Mouse (Mus musculus) embryonic facial prominence, embryonic 13.5 days (tissue): ENCODE results near the gene Vwa8. TPM values are rescaled to one million over a fixed set of nuclear protein-coding genes. Genes with fewer than 3 reads are reported as not detected.

Experiments used
- ATAC-seq: fragments of 200-750 bp; cut with Nextera tagmentation; 2 replicates; pipeline ENCODE4 v1.8.0; 2017; ENCODE audit warnings: low read depth; ENCODE audit not compliant: insufficient number of reproducible peaks, insufficient read depth, low FRiP score, low TSS enrichment
- H3K27ac ChIP-seq: fragments of 300-500 bp; sonication (generic); 2 replicates; pipeline ENCODE4 v1.5.1; 2015; ENCODE audit warnings: moderate library complexity, mild to moderate bottlenecking, inconsistent platforms
- H3K27me3 ChIP-seq: fragments of 300-500 bp; sonication (generic); 2 replicates; pipeline ENCODE4 v1.6.1; 2015; ENCODE audit warnings: mild to moderate bottlenecking, inconsistent platforms
- H3K36me3 ChIP-seq: fragments of 300-500 bp; sonication (generic); 2 replicates; pipeline ENCODE4 v1.6.1; 2015; ENCODE audit warnings: mild to moderate bottlenecking, inconsistent platforms
- H3K4me1 ChIP-seq: fragments of 300-500 bp; sonication (generic); 2 replicates; pipeline ENCODE4 v1.6.1; 2015; ENCODE audit warnings: inconsistent platforms
- H3K4me2 ChIP-seq: fragments of 300-500 bp; sonication (generic); 2 replicates; pipeline ENCODE4 v1.6.1; 2015; ENCODE audit warnings: moderate library complexity, mild to moderate bottlenecking, inconsistent platforms
- H3K4me3 ChIP-seq: fragments of 300-500 bp; sonication (generic); 2 replicates; pipeline ENCODE4 v1.5.1; 2015; ENCODE audit warnings: mild to moderate bottlenecking, inconsistent platforms
- H3K9ac ChIP-seq: fragments of 300-500 bp; sonication (generic); 2 replicates; pipeline ENCODE4 v1.6.1; 2015; ENCODE audit warnings: mild to moderate bottlenecking, inconsistent platforms
- H3K9me3 ChIP-seq: fragments of 300-500 bp; sonication (generic); 2 replicates; pipeline ENCODE4 v1.6.1; 2016; ENCODE audit warnings: inconsistent platforms
- WGBS: fragments of 180-500 bp; shearing (Covaris S2); methylation state at CpG from one replicate; pipeline ENCODE4 v1.1.7; 2015; ENCODE audit warnings: mixed read lengths; 5-methylcytosine and 5-hydroxymethylcytosine counted together
- polyA plus RNA-seq: library from polyadenylated mRNA; unstranded; fragments of >200 nt; fragmentation: Nextera tagmentation; extraction: Ambion mirVana; gene quantifications from 2 replicates; pipeline ENCODE4 v1.2.1, GENCODE M21; 2015

Vwa8 gene
- polyA plus RNA-seq, 1 experiment from 2014 or later: 10.4 TPM

GRCm38 (mm10) chr14:79153896-79154295 is 305.0 kb downstream of the Vwa8 start:
- WGBS: 87% methylated on average over 6 of the region's 6 CpGs
- ATAC-seq: no peak
- no peak overlapping the region for H3K4me3 ChIP-seq

GRCm38 (mm10) chr14:79154961-79155360 is 306.1 kb downstream of the Vwa8 start:
- no peak overlapping the region for H3K4me3 ChIP-seq
- H3K4me2 ChIP-seq: no peak overlapping the region
- H3K36me3 ChIP-seq: no peaks in the 10 kb centered on the region
- no peaks in the 10 kb centered on the region for H3K27me3 ChIP-seq
- ATAC-seq: no peak
- no peak overlapping the region for H3K9ac ChIP-seq
- no peak overlapping the region for H3K27ac ChIP-seq
- WGBS: 53% methylated on average over 11 of the region's 11 CpGs
- peaks cover 24% of the 10 kb centered on the region for H3K4me1 ChIP-seq
- H3K9me3 ChIP-seq: no peaks in the 10 kb centered on the region

More at GRCm38 (mm10) chr14:79153896-79154295, 305.0 kb downstream of the Vwa8 start:
- Histone ChIP-seq H3K4me1 (peaks cover 24% of the 10 kb centered on the region), H3K9ac (no peak overlapping the region), H3K36me3 (no peaks in the 10 kb centered on the region), H3K27ac (no peak overlapping the region), H3K4me2 (no peak overlapping the region), H3K27me3 (no peaks in the 10 kb centered on the region), H3K9me3 (no peaks in the 10 kb centered on the region)

DNA sequence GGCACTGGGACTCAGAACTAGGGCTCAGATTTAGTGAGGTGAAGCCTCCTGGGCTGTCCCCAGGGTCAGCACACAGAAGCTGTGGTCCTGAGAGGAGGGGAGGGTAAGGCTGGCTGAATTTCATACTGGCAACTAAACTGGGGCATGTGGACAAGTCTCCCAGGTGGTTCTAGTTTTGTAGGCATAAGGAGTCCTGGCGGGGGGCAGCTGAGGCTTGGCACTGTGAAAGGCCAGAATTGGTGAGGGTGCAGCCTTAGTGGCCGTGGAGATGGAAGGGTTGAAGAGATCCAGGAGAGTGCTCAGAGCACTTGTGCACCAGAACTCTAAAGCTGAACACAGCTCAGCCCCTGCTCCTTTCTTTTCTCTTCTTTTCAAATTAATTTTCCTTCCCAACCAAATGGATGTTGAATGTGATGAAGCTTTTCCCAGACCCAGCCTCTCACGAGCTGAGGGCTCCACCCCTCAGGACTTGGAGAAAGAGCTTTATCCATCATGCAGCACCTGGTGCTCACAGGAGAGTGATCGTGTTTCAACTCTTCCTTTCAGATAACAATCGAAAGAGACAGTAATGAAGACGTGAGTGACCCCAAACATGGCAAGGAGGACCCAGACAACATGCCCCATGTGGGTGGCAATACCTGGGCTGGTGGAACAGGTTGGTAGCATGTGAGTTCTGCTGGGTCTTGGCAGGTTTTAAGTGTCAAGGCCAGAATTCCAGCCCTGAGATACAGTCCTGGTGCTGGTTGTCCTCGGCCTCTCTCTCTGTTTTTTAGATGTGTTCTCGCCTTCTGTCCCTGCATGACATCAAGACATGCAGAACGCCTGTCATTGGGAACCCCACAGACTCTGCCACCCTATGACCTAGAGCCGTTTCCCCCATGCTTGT is 307.9 kb downstream of the Vwa8 start:
- H3K27me3 ChIP-seq: no peaks in the 10 kb centered on the region
- no peak overlapping the region for H3K9ac ChIP-seq
- H3K4me2 ChIP-seq: no peak overlapping the region
- H3K36me3 ChIP-seq: no peaks in the 10 kb centered on the region
- H3K4me1 ChIP-seq: peaks cover 29% of the 10 kb centered on the region
- WGBS: 72% methylated on average over 10 of the region's 10 CpGs
- H3K4me3 ChIP-seq: no peak overlapping the region
- H3K27ac ChIP-seq: peak overlapping the region; percentile 11; the same call in 1 of the 2 replicates
- no peaks in the 10 kb centered on the region for H3K9me3 ChIP-seq
- no peak for ATAC-seq

GRCm38 (mm10) chr14:79157451-79158218 is 308.8 kb downstream of the Vwa8 start:
- no peak overlapping the region for H3K9ac ChIP-seq
- H3K36me3 ChIP-seq: no peaks in the 10 kb centered on the region
- no peak for ATAC-seq
- peaks cover 32% of the 10 kb centered on the region for H3K4me1 ChIP-seq
- H3K4me3 ChIP-seq: no peak overlapping the region
- H3K27ac ChIP-seq: peak overlapping the region; percentile 11; the same call in 1 of the 2 replicates
- no peaks in the 10 kb centered on the region for H3K9me3 ChIP-seq
- 28% methylated on average over 17 of the region's 17 CpGs for WGBS
- H3K27me3 ChIP-seq: no peaks in the 10 kb centered on the region
- no peak overlapping the region; the same call in 1 of the 2 replicates for H3K4me2 ChIP-seq

GRCm38 (mm10) chr14:79158219-79158521 is 309.3 kb downstream of the Vwa8 start:
- Histone ChIP-seq H3K27ac (no peak overlapping the region), H3K9ac (no peak overlapping the region), H3K9me3 (no peaks in the 10 kb centered on the region), H3K4me3 (no peak overlapping the region), H3K4me2 (no peak overlapping the region; the same call in 1 of the 2 replicates), H3K27me3 (no peaks in the 10 kb centered on the region), H3K36me3 (no peaks in the 10 kb centered on the region), H3K4me1 (peaks cover 34% of the 10 kb centered on the region)
- WGBS: 52% methylated on average over 12 of the region's 12 CpGs
- ATAC-seq: no peak

DNA sequence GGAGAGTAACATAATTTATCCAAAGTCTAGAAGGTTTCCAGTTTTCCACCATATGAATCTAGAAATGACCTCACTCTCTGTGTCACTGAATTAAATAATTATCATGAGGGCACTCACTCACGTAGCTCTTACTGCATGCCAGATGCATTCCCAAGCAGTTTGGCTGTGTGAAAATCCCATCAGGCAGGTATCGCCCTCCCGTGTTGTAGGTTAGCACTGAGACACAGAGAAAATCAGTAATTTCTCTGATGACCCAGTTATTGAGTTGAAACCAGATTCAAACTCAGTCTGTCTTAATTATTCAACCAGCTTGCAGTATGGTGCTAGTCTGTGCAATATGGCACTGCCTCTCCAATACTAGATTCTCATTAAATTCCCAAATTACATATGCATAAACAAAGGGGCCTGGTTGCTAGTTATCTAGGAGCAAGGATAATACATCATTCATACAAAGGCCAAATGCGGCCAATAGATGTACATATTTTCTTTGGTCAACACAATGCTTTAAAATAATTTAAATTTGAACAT is 309.9 kb downstream of the Vwa8 start:
- H3K27ac ChIP-seq: no peak overlapping the region
- no peak overlapping the region for H3K4me2 ChIP-seq
- WGBS: 83% methylated on average over 4 of the region's 4 CpGs

DNA sequence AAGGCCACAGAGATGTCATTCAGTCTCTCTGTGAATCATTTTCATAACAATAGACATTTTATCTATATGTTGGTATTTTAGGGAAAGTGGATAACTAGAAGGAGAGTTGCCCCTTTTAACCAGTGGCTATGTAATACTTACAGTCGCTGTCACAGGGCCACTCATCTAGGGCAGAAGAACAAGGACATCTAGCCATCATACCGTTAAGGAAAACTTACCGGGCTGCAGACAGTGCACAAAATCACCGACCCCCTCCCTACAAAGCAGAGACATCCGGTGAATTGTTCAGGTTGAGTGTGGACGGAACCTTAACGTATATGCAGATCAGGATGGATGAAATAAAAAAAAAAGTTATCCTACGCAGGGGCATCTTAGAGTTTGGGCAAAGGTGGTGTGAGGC is 310.6 kb downstream of the Vwa8 start:
- no peaks in the 10 kb centered on the region for H3K27me3 ChIP-seq
- no peak overlapping the region for H3K4me2 ChIP-seq
- H3K9me3 ChIP-seq: no peaks in the 10 kb centered on the region
- WGBS: 92% methylated on average over 8 of the region's 8 CpGs
- no peak overlapping the region for H3K9ac ChIP-seq
- peaks cover 34% of the 10 kb centered on the region for H3K4me1 ChIP-seq
- no peaks in the 10 kb centered on the region for H3K36me3 ChIP-seq
- H3K27ac ChIP-seq: no peak overlapping the region
- no peak overlapping the region for H3K4me3 ChIP-seq
- no peak for ATAC-seq

More for the DNA sequence above, 309.9 kb downstream of the Vwa8 start:
- H3K27me3 ChIP-seq: no peaks in the 10 kb centered on the region
- no peak overlapping the region for H3K4me3 ChIP-seq
- H3K4me1 ChIP-seq: peaks cover 34% of the 10 kb centered on the region
- no peak overlapping the region for H3K9ac ChIP-seq
- H3K9me3 ChIP-seq: no peaks in the 10 kb centered on the region
- H3K36me3 ChIP-seq: no peaks in the 10 kb centered on the region
- no peak for ATAC-seq

- Histone ChIP-seq H3K27ac (no peak overlapping the region), H3K9ac (no peak overlapping the region), H3K36me3 (no peaks in the 10 kb centered on the region), H3K4me3 (no peak overlapping the region), H3K9me3 (no peaks in the 10 kb centered on the region), H3K4me1 (peaks cover 25% of the 10 kb centered on the region), H3K4me2 (no peak overlapping the region), H3K27me3 (no peaks in the 10 kb centered on the region)
- no peak for ATAC-seq
- 69% methylated on average over 10 of the region's 10 CpGs for WGBS
Observed at GRCm38 (mm10) chr14:79160486-79160885, 311.6 kb downstream of the Vwa8 start.

DNA sequence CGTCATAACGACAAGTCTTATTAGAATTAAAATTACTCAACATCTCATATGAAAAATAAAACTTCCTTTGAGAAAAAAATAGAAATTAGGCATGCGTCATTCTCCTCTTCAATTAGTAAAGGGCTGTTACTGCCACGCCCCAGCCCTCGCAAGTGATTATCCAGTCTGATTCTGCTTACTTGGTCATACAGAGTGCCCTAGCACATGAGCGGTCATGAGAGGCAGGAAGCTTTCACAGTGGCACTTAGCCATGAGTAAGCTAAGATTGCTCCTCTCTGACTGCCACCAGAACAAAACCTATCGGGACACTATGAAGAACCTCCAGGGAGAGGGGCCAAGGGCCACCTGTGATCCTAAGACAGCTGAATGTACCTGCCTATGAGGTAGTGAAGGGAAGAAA is 312.1 kb downstream of the Vwa8 start:
- Histone ChIP-seq H3K36me3 (no peaks in the 10 kb centered on the region), H3K9ac (no peak overlapping the region), H3K9me3 (no peaks in the 10 kb centered on the region), H3K4me3 (no peak overlapping the region), H3K27ac (no peak overlapping the region), H3K4me2 (no peak overlapping the region), H3K27me3 (no peaks in the 10 kb centered on the region), H3K4me1 (peaks cover 24% of the 10 kb centered on the region)
- no peak for ATAC-seq
- WGBS: 79% methylated on average over 7 of the region's 7 CpGs

- no peak overlapping the region for H3K9ac ChIP-seq
- H3K27ac ChIP-seq: no peak overlapping the region
- H3K36me3 ChIP-seq: no peaks in the 10 kb centered on the region
- no peaks in the 10 kb centered on the region for H3K9me3 ChIP-seq
- 83% methylated on average over 9 of the region's 9 CpGs for WGBS
- no peak overlapping the region for H3K4me2 ChIP-seq
- no peak overlapping the region for H3K4me3 ChIP-seq
- peaks cover 22% of the 10 kb centered on the region for H3K4me1 ChIP-seq
- ATAC-seq: no peak
- no peaks in the 10 kb centered on the region for H3K27me3 ChIP-seq
Observed at GRCm38 (mm10) chr14:79161741-79162140, 312.9 kb downstream of the Vwa8 start.

DNA sequence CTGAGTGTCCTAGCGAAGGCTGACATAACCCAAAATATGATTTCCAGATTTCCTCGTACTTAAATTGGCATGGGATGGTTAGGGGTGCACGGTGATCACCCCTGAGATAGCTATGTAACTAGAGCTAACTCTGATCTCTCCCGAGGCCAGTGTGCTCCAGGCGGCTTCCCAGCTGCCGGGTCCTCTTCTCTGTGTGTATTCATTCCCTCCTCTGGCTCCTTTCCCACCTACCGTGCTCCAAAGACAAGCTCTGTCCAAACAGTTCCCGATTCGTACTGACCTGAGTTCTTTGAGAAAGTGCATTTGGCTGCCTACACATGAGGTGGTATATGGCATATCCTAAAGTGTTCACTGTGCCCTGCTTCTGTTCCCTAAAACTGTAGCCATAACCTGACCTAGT is 313.8 kb downstream of the Vwa8 start:
- H3K4me1 ChIP-seq: peaks cover 13% of the 10 kb centered on the region
- no peak overlapping the region for H3K27ac ChIP-seq
- no peaks in the 10 kb centered on the region for H3K9me3 ChIP-seq
- no peak overlapping the region for H3K9ac ChIP-seq
- 44% methylated on average over 9 of the region's 9 CpGs for WGBS
- ATAC-seq: no peak
- no peak overlapping the region for H3K4me2 ChIP-seq
- H3K27me3 ChIP-seq: no peaks in the 10 kb centered on the region
- H3K36me3 ChIP-seq: no peaks in the 10 kb centered on the region
- H3K4me3 ChIP-seq: no peak overlapping the region
